ENCODE assay signal across 8 mouse cellular contexts in the genomic region with DNA sequence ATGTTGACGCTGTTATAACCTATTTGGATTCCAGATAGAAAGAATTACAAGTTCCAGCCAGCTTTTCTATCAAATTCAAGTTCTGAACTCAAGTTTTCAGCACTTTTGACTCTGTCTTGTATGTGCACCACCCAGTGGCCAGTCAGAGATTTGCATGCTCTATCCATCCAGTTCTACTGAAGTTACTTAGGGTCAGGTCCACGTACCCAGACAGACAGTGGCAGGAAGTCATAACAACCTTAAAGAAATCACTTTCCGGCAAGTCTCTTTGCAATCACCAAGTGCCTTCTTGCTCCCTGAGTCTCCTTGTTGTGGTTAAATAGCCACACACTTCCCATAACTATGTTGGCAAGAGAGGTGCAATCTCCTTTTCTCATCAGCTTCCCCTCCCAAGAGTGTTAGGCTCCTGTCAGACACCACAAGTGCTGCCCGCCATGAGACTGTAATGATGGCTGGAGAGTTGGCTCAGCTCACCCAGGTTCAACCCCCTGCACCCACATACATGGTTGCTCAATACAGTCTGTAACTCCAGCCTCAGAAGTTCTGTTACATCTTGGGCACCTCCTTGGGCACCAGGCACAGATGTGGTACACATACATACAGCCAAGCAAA. TPM values are rescaled to one million over a fixed set of nuclear protein-coding genes. Genes with fewer than 3 reads are reported as not detected.
A peak's percentile ranks its signal among the peaks of the same experiment; 100 is the strongest.
DNase-seq lines count a peak whose midpoint lies in the region; ATAC-seq and TF ChIP-seq lines count a peak whose summit lies in the region.

No protein-coding gene starts in this region.

- no peak overlapping the region for H3K4me2 ChIP-seq in forebrain, postnatal 0 days (ENCODE audit: low read depth)
- no peak overlapping the region for H3K4me2 ChIP-seq in intestine, embryonic 16.5 days (ENCODE audit: low read depth, low read length)

- peak; percentile 81 for TF ChIP-seq CTCF in forebrain, postnatal 0 days (IDR thresholded peaks at IDR 0.05; ENCODE audit: low read depth)
- peak; percentile 40; the same call in 1 of the 2 replicates for TF ChIP-seq CTCF in lung, adult 2 months (IDR thresholded peaks at IDR 0.05; ENCODE audit: insufficient read depth, low read length)
- peak; percentile 19; the same call in 1 of the 2 replicates for TF ChIP-seq CTCF in spleen, adult 2 months (IDR thresholded peaks at IDR 0.05; ENCODE audit: extremely low read depth, insufficient read depth, insufficient read length, insufficient replicate concordance)

- 55% methylated on average over 4 of the region's 4 CpGs for WGBS in forebrain, postnatal 0 days
- 54% methylated on average over 4 of the region's 4 CpGs for WGBS in forebrain, embryonic 10.5 days
- 40% methylated on average over 4 of the region's 4 CpGs for WGBS in intestine, embryonic 16.5 days
- WGBS in lung, adult 2 months = 13% methylated on average over 4 of the region's 4 CpGs
- 15% methylated on average over 4 of the region's 4 CpGs for WGBS in spleen, adult 2 months

- no peak overlapping the region for H3K4me3 ChIP-seq in forebrain, postnatal 0 days (ENCODE audit: low read depth, low read length)
- no peak overlapping the region for H3K4me3 ChIP-seq in forebrain, embryonic 10.5 days
- H3K4me3 ChIP-seq in intestine, embryonic 16.5 days (ENCODE audit: low read length) = no peak overlapping the region
- H3K4me3 ChIP-seq in lung, adult 2 months (replicated peaks; ENCODE audit: extremely low read depth, low read depth, low read length) = no peak overlapping the region
- no peak overlapping the region for H3K4me3 ChIP-seq in spleen, adult 2 months (ENCODE audit: extremely low read depth, insufficient read depth, insufficient read length)

- no peak for TF ChIP-seq POLR2A in lung, adult 2 months (IDR thresholded peaks at IDR 0.05; ENCODE audit: borderline replicate concordance, extremely low read depth, low read depth, low read length)
- TF ChIP-seq POLR2A in spleen, adult 2 months (IDR thresholded peaks at IDR 0.05; ENCODE audit: low read depth, low read length) = no peak

- H3K27ac ChIP-seq in forebrain, postnatal 0 days (ENCODE audit: low read depth, low read length) = no peak overlapping the region
- no peak overlapping the region for H3K27ac ChIP-seq in forebrain, embryonic 10.5 days
- no peak overlapping the region for H3K27ac ChIP-seq in intestine, embryonic 16.5 days (ENCODE audit: low read length)
- H3K27ac ChIP-seq in spleen, adult 2 months (ENCODE audit: insufficient read depth, low read length) = peak overlapping the region; percentile 36; the same call in 1 of the 2 replicates

- no peaks in the 10 kb centered on the region for H3K36me3 ChIP-seq in forebrain, postnatal 0 days (ENCODE audit: insufficient read depth)
- no peaks in the 10 kb centered on the region for H3K36me3 ChIP-seq in forebrain, embryonic 10.5 days (replicated peaks)
- no peaks in the 10 kb centered on the region for H3K36me3 ChIP-seq in intestine, embryonic 16.5 days (ENCODE audit: control insufficient read depth, insufficient read depth, low read length)
- peaks cover 3% of the 10 kb centered on the region for H3K36me3 ChIP-seq in spleen, adult 2 months (ENCODE audit: control insufficient read depth, insufficient read depth, low read length)

- H3K27me3 ChIP-seq in forebrain, postnatal 0 days (ENCODE audit: insufficient read depth, low read length) = no peaks in the 10 kb centered on the region
- no peaks in the 10 kb centered on the region for H3K27me3 ChIP-seq in forebrain, embryonic 10.5 days (ENCODE audit: poor library complexity, severe bottlenecking)
- no peaks in the 10 kb centered on the region for H3K27me3 ChIP-seq in intestine, embryonic 16.5 days (replicated peaks; ENCODE audit: control insufficient read depth, insufficient read depth, low read length)
- H3K27me3 ChIP-seq in spleen, adult 2 months (ENCODE audit: control insufficient read depth, insufficient read depth, low read length) = no peaks in the 10 kb centered on the region

- H3K9ac ChIP-seq in forebrain, postnatal 0 days = no peak overlapping the region
- no peak overlapping the region for H3K9ac ChIP-seq in intestine, embryonic 16.5 days (ENCODE audit: low read depth, low read length)

- no peaks in the 10 kb centered on the region for H3K9me3 ChIP-seq in forebrain, postnatal 0 days (ENCODE audit: low read length)
- H3K9me3 ChIP-seq in forebrain, embryonic 10.5 days = no peaks in the 10 kb centered on the region
- H3K9me3 ChIP-seq in intestine, embryonic 16.5 days (ENCODE audit: control insufficient read depth, low read length) = no peaks in the 10 kb centered on the region

- no peak for ATAC-seq in forebrain, postnatal 0 days
- peak; percentile 44; the same call in 1 of the 2 replicates for ATAC-seq in intestine, embryonic 16.5 days

- H3K4me1 ChIP-seq in forebrain, postnatal 0 days (ENCODE audit: insufficient read depth) = no peaks in the 10 kb centered on the region
- no peaks in the 10 kb centered on the region for H3K4me1 ChIP-seq in forebrain, embryonic 10.5 days
- H3K4me1 ChIP-seq in intestine, embryonic 16.5 days (ENCODE audit: control insufficient read depth, insufficient read depth, low read length) = no peaks in the 10 kb centered on the region
- H3K4me1 ChIP-seq in lung, adult 2 months (ENCODE audit: control insufficient read depth, insufficient read depth, low read length) = peaks cover 2% of the 10 kb centered on the region; the same call in 1 of the 2 replicates
- peaks cover 16% of the 10 kb centered on the region for H3K4me1 ChIP-seq in spleen, adult 2 months (ENCODE audit: control insufficient read depth, insufficient read depth, insufficient read length)

- peak; percentile 49 for DNase-seq in forebrain, postnatal 0 days
- no peak for DNase-seq in forebrain, embryonic 10.5 days (ENCODE audit: extremely low spot score, low spot score)
- peak; percentile 59 for DNase-seq in urinary bladder, postnatal 25 days (ENCODE audit: low spot score)
- no peak for DNase-seq in urinary bladder, postnatal 4 days (ENCODE audit: low spot score in 2 of 2)
- peak; percentile 40 to 52 for DNase-seq in cerebellum, postnatal 4 days (ENCODE audit: low spot score in 2 of 2)
- DNase-seq in lung, adult 2 months = peak; percentile 64
- DNase-seq in spleen, adult 2 months (ENCODE audit: low read depth in 1 of 2, low spot score in 2 of 2) = peak; percentile 66 to 86

RNA-seq across cellular contexts. Expression of gene Ccdc96, which starts 54.3 kb away (rescaled TPM):
- 2.2 and 2.3 TPM in 2 replicates for total RNA-seq in forebrain, postnatal 0 days (2014; rRNA removed)
- 1.5 and 2.4 TPM in 2 replicates for polyA plus RNA-seq in forebrain, postnatal 0 days (2015; fragmentation: Nextera tagmentation; extraction: Ambion mirVana)
- polyA plus RNA-seq in forebrain, embryonic 10.5 days (2016; fragmentation: Nextera tagmentation; extraction: Ambion mirVana) = 3.6 and 3.8 TPM in 2 replicates
- polyA plus RNA-seq in intestine, embryonic 16.5 days (2015; fragmentation: Nextera tagmentation; extraction: Ambion mirVana) = 0.11 and 0.12 TPM in 2 replicates
- polyA plus RNA-seq in lung, adult 2 months (2012; rRNA removed) = 0.37 and 0.82 TPM in 2 replicates
- 0.04 TPM in 1 of 2 replicates, not detected in the other for polyA plus RNA-seq in spleen, adult 2 months (2012; rRNA removed)

RNA-seq across cellular contexts. Expression of gene Tbc1d14, which starts 54.4 kb away (rescaled TPM):
- 28.1 and 29.0 TPM in 2 replicates for total RNA-seq in forebrain, postnatal 0 days (2014; rRNA removed)
- polyA plus RNA-seq in forebrain, postnatal 0 days (2015; fragmentation: Nextera tagmentation; extraction: Ambion mirVana) = 74.1 and 74.5 TPM in 2 replicates
- polyA plus RNA-seq in forebrain, embryonic 10.5 days (2016; fragmentation: Nextera tagmentation; extraction: Ambion mirVana) = 36.7 and 38.9 TPM in 2 replicates
- polyA plus RNA-seq in intestine, embryonic 16.5 days (2015; fragmentation: Nextera tagmentation; extraction: Ambion mirVana) = 30.7 and 34.0 TPM in 2 replicates
- 19.2 and 30.2 TPM in 2 replicates for polyA plus RNA-seq in lung, adult 2 months (2012; rRNA removed)
- polyA plus RNA-seq in spleen, adult 2 months (2012; rRNA removed) = 30.9 and 38.3 TPM in 2 replicates

RNA-seq across cellular contexts. Expression of gene Tada2b, which starts 54.6 kb away (rescaled TPM):
- 16.7 and 22.0 TPM in 2 replicates for total RNA-seq in forebrain, postnatal 0 days (2014; rRNA removed)
- polyA plus RNA-seq in forebrain, postnatal 0 days (2015; fragmentation: Nextera tagmentation; extraction: Ambion mirVana) = 2.9 and 3.0 TPM in 2 replicates
- polyA plus RNA-seq in forebrain, embryonic 10.5 days (2016; fragmentation: Nextera tagmentation; extraction: Ambion mirVana) = 2.2 TPM in 2 replicates
- 1.6 TPM in 2 replicates for polyA plus RNA-seq in intestine, embryonic 16.5 days (2015; fragmentation: Nextera tagmentation; extraction: Ambion mirVana)
- polyA plus RNA-seq in lung, adult 2 months (2012; rRNA removed) = 13.4 and 13.9 TPM in 2 replicates
- 10.3 and 12.9 TPM in 2 replicates for polyA plus RNA-seq in spleen, adult 2 months (2012; rRNA removed)

Comparison
In these comparisons a context has a peak if more than half of its experiments do, and no peak if none do; other contexts are left out.
1. DNase-seq: peak in forebrain, postnatal 0 days (single experiment), urinary bladder, postnatal 25 days (single experiment), cerebellum, postnatal 4 days (2 of 2), lung, adult 2 months (single experiment) and spleen, adult 2 months (2 of 2); none in forebrain, embryonic 10.5 days (single experiment) and urinary bladder, postnatal 4 days (0 of 2).
2. CTCF ChIP-seq: peak in every context shown above with its lines; median percentile 81 in forebrain, postnatal 0 days; 40 in lung, adult 2 months; 19 in spleen, adult 2 months.